Mouse (Mus musculus): ENCODE measurements around the gene Apobec4. TPM values are rescaled to one million over a fixed set of nuclear protein-coding genes. Genes with fewer than 3 reads are reported as not detected.
"Not testable (repeated sequence)": the region's sequence is repeated elsewhere in the genome, so short reads cannot be mapped to it uniquely, and the experiment has no call there.

Apobec4 gene
- total RNA-seq, 2 experiments from 2014 or later = not detected

DNA sequence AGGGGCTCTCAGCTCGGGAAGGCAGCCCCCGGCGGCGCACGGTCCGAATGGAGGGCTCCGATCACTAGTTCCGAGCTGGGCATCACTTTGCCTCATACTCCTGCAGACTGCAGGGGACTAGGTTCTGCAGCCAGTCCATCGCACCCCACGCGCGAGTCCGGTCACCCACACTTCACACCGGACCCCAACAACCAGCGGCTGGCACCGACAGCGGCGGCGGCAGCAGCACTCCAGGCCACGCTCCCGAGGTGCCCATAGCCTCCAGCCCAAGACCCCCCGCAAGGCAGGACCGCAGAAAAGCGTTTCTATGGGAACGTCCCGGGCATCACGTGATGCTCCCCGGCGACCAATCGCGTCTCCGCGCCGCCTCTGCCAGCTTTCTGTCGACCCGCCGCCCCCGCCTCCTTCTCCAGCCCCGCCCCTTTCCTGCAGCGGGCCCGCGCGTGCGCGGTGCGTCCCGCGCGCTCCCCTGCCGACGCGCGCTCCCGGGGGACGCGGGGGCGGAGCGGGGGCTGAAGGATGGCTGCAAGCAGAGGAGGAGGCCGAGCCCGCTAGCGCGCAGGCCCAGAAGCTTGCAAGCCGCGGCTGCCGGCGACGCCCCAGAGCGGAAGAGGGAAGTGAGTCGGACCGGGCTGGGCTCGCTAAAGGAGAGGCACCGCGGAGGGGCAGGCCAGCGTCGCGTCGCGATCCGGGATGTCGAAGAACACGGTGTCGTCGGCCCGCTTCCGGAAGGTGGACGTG is 15.9 kb downstream of the Apobec4 start, which contains the start of the genes Rgl1 and Arpc5:
Gene Rgl1, minus strand, starts transcription at position 320 of the 741 bp plus-strand sequence.
Gene Arpc5, plus strand, starts transcription at position 511 of the 741 bp plus-strand sequence.
- DNase-seq (ENCODE audit: extremely low spot score in 1 of 2, low spot score in 1 of 2) = peak; percentile 92 to 95

DNA sequence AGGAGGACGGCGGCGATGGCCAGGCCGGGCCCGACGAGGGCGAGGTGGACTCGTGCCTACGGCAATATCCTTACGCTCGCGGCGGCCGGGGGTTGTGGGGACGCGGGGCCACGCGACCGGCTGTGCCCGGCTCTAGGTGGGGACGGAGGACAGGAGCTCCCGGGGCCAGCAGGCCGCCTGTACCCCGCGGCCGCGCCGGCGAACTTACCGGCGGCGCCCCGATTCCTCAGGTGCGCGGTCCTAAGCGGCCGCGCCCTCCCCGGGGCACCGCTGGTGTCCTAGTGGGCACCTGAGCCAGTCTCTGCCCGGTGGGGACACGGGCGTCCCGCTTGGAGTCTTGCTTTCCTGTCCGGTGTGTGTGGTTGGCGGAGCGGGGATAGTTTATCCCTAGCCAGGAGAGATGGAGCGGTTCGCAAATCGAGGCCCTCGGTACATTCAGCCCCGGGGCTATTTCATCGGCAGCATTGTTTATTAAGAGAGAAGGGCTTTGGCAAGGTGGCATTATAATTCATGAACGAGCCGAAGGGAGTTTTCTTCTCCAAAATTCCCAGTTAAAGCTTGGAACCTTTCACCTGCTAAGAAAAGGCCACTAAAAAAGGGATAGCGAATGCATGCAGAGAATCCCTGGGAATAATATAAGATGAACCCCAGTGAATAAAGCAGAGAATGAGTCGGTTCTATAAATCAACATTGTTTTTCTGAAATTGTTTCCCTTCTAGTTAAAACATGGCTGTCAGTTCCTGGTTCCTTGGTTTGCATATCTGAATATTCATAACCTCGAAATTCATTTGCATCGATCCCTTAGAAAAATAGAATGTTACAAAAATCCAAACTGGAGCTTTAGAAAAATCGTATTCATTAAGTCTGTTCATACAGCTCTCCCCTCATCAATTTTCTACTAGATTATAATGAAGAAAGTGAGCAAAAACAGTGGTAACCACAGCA is 16.7 kb downstream of the Apobec4 start:
- DNase-seq (ENCODE audit: extremely low spot score in 1 of 2, low spot score in 1 of 2) = peak; percentile 31 to 34

DNA sequence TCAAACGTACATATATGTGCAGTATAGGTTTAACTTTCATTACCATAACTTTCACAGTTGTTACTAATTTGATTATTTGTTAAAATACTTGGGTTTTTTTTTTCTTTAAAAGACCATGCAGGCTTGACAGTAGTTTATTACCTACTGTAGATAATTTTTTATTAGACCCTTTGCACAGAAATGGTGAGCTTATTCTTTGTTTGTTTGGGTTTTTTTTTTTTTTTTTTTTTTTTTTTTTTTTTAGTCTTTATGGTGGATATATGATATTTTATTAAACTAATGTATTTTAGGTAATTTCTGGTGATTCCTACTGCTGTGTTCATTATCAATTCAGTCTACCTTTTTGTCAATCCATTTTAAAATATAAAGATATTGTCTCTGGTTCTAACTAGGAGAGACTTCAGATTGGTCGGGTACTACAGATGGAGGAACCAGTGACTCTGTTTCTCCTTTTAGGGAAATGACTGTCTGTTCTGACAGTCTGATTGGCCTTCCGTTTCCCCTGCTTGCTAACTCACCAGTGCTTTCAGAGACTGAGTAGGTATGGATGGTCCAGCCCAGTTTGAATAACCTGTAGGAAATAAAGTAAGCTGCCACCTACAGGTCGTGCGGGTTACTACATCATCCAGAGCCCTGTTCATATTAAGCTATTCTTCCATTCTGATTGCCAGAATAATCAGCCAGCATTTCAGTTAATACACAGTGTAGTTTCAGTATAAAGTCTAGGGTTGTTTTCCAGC is 17.6 kb downstream of the Apobec4 start:
- peak; percentile 77 to 92 for DNase-seq (ENCODE audit: extremely low spot score in 1 of 2, low spot score in 1 of 2)

DNA sequence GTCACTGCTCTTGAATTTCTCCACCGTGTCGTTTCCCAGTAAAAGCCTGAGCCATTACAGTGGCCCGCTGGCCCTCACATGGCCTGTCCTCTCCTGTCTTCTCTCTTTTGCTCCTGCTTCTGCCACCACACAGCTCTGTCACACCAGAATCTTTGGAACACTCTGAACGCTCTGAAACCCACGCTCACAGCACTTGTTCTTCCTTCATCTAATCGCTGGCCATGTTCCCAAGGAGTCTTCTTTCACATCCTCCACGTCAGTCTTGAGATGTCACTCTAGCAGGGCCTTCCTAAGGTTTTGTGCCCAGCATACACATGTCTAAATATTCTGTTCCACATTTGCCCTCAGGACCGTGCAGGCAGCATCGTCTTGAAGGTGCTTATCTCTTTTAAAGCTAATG is 20.7 kb downstream of the Apobec4 start:
- no peak for DNase-seq (ENCODE audit: extremely low spot score in 1 of 2, low spot score in 1 of 2)

DNA sequence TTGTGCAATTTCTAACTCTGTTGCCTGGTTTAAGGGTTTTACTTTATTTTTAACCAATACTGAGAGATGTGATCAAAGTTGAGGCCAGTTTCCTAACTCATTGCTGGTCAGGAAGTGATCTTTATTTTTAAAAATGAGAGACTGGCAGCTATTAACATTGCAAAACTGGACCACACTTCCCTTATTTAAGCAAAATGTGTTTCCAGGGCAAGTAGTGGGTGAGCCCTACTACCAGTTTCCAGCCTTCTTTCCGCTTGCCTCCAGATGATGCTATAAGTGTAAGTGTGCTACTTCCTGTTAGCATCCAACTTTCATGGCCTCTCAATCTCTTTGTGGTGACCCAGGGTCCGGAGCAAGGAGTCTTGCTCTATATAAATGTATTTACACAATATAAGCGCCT is 24.2 kb downstream of the Apobec4 start:
- DNase-seq (ENCODE audit: extremely low spot score in 1 of 2, low spot score in 1 of 2) = not testable (repeated sequence)

DNA sequence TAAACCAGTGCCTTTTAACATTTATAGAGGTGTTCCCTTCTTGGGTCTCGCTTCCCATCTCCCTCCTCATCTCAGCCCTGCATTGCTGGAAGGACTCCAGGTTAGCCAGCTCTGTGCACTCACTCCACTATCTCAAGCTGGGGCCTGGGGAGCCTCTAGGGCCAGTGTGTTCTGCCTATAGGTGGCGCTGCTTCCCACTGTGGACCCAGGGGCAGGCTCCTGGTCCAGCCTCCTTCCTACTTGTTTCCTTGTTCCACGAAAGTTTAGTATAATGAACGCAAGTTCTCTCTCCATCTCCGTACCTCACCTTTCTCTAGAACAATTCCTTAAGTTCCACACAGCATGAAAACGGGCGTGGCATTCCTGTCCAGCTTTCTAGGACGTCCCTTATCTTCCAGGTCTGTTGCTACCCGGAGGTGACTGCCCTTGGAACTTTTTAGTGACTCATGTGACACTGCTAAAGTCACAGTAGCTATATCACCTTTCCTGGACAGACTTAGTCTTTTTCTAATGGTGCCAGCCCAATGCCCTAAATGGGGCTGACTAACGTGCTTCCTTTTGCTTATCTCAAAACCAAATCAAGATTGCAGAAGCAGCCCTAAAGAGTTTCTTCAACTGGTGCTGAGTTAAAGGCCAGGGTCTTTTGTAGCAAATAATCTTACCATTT is 28.9 kb downstream of the Apobec4 start:
- DNase-seq (ENCODE audit: extremely low spot score in 1 of 2, low spot score in 1 of 2) = peak; percentile 53 to 86

DNA sequence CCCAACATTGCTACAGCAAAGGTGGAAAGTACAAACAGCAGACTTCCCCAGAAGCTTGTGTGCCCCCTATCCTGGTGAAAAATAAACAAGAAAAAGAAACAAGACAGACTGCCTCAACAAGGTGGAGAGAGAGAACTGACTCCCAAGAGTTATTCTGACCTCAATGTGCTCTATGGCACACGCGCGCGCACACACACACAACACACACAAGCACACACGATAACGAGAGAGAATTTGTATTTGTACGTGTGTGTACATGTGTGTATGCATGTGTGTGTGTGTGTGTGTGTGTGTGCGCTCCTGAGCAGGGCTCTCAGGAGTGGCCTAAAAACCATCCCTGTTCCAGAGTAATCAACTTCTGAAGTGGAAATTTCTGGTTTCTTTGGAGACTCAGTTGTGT is 34.3 kb downstream of the Apobec4 start:
- DNase-seq (ENCODE audit: extremely low spot score in 1 of 2, low spot score in 1 of 2) = no peak

DNA sequence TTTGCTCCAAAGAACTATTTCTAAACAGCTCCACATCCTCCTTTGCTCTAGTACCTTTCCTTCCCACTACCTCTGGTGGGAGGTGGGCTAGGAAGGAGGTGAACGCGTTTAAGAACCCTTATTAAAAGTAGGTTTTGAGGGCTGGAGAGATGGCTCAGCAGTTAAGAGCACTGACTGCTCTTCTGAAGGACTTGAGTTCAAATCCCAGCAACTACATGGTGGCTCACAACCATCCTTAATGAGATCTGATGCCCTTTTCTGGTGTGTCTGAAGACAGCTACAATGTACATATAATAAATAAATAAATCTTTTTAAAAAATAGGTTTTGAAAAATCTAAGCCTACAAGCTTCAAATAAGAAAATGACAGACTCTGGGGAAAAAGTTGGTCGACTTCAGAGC is 35.1 kb downstream of the Apobec4 start:
- not testable (repeated sequence) for DNase-seq (ENCODE audit: extremely low spot score in 1 of 2, low spot score in 1 of 2)

DNA sequence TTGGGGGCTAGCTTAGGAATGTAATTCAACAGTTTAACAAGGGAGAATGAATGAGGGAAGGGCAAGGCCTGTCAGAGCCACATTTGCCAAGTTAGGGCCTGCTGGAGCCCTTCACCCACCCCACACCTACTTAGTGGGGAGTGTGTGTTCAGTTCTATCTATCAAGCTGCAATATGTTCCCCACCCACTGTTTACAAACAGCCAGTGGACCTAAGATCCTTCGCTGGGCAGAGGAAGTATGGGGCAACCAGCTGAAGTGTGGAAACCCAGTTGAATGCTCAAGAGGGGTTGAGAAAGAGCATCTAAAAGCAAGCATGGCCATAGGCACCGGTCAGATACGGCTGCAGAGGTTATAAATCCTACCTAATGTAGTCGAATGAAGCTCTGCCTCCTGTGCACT is 36.6 kb downstream of the Apobec4 start:
- DNase-seq (ENCODE audit: extremely low spot score in 1 of 2, low spot score in 1 of 2) = no peak

DNA sequence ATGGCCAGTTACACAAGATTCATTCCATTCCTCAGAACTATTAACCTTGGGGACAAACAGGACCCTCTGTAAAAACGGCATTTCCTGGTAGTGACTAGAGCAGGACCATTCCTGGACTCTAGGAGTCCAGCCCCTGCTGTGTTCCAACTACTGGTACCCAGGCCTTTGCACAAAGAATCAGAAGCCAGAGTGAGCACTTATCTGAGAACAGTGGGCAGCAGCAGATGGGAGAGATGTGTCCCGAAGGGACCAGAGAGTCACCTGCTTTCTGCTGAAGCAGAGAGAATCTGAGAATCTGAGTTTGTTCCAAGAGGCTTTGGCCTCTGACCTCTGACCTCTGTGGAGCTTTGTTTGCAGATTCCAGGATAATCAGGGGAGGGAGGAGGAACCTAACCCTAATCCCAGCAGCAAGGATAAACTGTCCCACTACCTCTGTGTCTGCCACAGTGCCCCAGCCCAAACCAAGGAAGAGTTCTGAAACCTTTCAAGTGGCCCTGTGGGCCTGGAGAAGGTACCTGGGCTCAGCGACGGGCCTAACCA is 37.8 kb downstream of the Apobec4 start:
- DNase-seq (ENCODE audit: extremely low spot score in 1 of 2, low spot score in 1 of 2) = no peak

DNA sequence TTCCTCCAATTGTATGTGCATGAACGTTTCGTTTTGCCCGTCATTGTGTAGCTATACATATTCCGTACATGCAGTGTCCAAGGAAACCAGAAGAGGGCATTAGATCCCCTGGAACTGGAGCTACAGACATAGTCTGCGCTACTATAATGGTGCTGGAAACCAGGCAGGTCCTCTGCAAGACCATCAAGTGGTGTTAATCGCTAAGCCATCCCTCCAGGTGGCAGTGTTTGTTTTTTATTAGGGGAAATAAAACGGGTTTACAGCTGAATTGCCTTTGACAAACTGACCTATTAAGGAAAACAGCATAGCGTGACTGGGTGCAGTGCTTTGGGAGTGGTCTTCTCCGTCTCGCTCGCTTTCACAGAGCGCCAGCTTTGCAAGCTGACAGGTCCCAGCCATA is 39.9 kb downstream of the Apobec4 start:
- DNase-seq (ENCODE audit: extremely low spot score in 1 of 2, low spot score in 1 of 2) = no peak

DNA sequence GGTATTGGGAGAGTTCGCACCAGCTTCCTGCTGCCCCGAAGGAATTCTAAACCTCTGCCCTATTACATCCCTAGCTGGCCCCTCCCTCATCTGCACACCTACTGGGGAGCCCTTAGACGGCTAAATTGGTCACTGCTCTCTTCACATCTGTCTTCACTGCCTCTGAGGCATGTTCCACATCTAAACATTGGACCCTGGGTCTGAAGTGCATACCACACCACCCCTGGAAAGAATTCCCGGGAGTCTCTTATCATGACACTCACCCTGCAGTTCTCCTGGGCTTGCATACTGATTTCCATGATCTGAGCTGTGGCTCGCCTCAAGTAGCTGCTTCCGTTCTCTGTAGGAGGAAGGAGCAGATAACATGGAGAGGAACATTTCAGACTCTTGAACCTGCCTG is 40.5 kb downstream of the Apobec4 start:
- no peak for DNase-seq (ENCODE audit: extremely low spot score in 1 of 2, low spot score in 1 of 2)

DNA sequence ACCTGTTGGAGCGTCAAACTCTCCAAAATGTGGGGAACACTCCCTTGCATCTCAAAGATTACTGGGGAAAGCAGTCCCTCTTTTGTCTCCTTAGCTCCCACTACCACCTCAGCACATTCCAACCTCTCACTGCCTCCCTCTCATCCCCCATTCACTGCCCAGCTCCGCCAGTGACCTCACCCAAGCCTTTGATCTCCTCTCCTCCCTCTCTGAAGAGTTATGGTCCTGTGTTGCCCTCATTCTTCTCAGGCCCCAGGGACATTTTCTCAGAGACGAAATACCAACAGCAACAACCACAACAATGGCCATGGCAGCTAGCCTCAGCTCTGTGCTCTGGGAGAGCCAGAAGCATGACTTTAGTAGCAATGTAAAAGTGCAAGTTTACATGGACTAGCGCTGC is 40.9 kb downstream of the Apobec4 start:
- DNase-seq (ENCODE audit: extremely low spot score in 1 of 2, low spot score in 1 of 2) = no peak

DNA sequence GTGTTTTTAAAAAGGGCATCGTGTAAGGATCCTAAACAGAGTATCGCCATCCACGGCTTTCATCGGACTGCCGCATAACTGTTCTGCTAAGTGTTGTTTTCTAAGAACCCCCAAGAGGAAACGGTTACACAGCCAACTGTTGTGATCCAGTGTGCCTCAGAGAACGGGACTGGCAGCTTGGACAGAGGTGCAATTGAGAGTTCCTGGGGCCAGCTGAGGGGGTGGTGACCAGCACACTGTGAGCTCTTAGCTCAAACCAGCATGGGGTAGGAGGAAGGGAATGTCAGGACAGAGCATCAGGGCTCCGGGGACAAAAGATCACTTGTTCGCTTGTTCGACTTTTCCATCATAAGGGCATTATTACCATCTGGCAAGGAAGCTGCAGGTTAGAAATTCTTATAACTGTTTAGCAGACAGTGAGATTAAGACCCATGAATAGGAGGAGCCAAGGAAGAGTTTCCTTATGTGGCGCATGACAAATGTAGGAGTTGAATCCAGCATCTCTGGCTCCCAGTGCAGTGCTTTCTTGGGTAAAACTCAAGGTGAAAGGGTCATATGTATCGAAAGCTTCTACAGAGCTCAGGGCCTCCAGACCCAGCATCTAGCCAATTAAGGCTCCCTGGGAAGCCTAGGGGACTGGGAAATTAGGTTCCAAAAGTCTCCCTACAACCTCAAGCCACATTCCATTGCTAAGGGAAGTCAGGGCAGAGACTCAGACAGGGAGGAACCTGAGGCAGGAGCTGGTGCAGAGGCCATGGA is 42.6 kb downstream of the Apobec4 start:
- no peak for DNase-seq (ENCODE audit: extremely low spot score in 1 of 2, low spot score in 1 of 2)

DNA sequence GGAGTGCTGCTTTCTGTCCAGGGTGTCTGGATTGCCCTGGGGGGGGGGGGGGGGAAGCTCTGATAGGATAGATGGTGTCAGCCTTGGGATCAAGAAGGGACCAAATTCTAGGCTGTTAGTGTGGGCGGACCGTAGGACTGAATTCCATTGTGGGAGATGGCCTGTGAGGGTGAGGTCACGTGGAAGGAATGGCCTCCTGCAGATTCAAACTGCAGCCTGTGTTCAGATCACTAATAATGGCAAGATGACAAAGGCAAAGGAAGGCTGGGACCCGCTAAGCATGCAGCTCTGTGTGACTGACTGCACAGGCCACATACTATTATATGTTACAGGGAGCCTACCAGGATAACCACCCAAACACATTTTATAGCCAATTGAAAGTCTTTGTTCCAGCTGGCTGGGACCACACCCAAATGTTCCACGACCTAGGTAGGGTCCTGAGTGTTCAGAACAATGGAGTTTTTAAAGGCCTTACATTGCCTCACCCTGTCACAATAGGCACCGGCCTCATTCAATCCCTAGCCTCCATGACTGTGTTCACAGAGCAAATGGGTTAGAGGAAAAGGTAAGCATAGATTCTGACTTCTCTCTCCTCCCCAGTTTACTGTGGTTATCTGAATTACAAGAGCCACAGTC is 43.3 kb downstream of the Apobec4 start:
- no peak for DNase-seq (ENCODE audit: extremely low spot score in 1 of 2, low spot score in 1 of 2)

DNA sequence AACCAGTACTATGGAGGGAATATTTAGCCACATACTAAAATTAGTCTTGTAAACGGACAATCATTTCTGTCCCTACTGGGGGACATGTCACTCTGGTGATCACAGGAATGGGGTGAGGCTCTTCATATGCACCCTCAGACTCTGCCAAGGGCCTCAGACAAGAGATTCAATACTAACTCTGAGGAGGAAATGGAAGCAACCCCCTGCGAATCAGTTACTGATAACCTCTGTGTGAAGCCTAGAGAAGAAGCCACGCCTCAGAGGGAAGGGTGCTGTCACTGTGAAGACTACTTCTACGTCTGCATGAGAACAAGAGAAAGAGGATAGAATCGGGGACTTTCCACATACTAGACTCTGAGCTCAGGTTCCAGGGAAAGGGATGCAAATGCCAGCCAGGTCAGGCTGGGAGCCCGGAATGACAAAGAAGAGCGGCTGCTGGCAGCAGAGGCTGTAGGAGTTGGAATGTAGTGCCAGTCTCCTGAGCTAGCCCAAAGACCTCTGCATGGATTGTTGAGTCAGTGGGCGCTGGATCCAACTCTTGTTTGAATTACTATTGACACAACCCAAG is 45.4 kb downstream of the Apobec4 start:
- DNase-seq (ENCODE audit: extremely low spot score in 1 of 2, low spot score in 1 of 2) = no peak

DNA sequence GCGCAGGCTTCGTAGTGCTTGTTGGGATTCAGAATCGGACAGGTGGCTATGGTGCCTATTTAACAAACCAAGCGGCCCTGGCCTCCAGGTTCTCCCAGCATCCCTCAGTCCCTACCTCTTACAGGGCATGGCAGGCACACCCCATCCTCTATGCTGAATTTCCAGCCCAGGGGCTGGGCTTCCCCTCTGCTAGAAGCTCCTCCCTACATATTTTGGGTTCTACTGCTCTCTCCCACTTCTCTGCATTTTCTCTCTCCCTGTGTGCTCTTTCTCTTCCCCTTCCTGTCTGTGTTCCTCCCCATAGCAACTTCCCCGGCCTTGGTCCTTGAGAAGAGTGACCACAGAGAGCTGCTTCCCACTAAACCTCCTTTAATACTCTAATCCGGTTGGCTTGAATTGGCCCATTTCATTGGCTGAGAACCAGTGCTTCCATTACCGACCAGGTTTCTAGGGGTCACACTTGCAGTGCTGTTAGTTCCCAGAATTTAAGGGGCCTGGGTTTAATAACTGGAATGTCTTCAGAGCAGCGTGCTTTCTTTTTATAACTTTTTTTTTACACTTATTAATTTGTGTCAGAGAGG is 46.4 kb downstream of the Apobec4 start:
- no peak for DNase-seq (ENCODE audit: extremely low spot score in 1 of 2, low spot score in 1 of 2)

DNA sequence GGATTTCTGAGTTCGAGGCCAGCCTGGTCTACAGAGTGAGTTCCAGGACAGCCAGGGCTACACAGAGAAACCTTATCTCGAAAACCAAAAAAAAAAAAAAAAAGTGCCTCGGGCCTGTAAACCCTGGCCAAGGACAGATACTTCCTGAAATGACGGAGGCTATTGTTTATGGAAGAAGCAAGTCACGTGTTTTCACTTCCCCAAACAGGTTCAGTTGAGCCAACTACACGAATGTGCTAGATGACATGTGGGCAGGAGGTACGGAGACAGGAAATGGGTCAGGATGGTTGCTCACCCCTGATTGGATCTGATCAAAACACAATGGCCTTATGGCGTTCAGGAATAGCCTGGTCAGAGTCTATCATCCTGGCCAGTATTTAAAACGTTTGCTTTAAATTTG is 47.8 kb downstream of the Apobec4 start:
- DNase-seq (ENCODE audit: extremely low spot score in 1 of 2, low spot score in 1 of 2) = no peak

Data from layer of hippocampus, postnatal 25 days (tissue).